Mouse (Mus musculus): ENCODE measurements at regions not wholly inside any gene's neighbourhood (a gene's known extent, or its start where the extent isn't known, plus 50 kb on each side); places are given as distances from the start of the nearest gene placed in this dataset.

- DNase-seq (ENCODE audit: low spot score in 2 of 2), result no peak
- intact Hi-C loops (cut with DNase I), result no loop called here
Measured at GRCm38 (mm10) chr11:45621824-45622223, 230.0 kb upstream of the Clint1 start.

GRCm38 (mm10) chr11:45622701-45623100 is 229.2 kb upstream of the Clint1 start:
- DNase-seq (ENCODE audit: low spot score in 2 of 2), result no peak
- intact Hi-C loops (cut with DNase I), result no loop called here

- DNase-seq (ENCODE audit: low spot score in 2 of 2), result no peak
- intact Hi-C loops (cut with DNase I), result no loop called here
Measured at GRCm38 (mm10) chr11:45624233-45624632, 227.6 kb upstream of the Clint1 start.

- intact Hi-C loops (cut with DNase I), result no loop called here
Measured at GRCm38 (mm10) chr11:45629250-45629649, 222.6 kb upstream of the Clint1 start.

GRCm38 (mm10) chr11:45634535-45635235 is 217.2 kb upstream of the Clint1 start:
- intact Hi-C loops (cut with DNase I), result no loop called here
- DNase-seq (ENCODE audit: low spot score in 2 of 2), result no peak

More at GRCm38 (mm10) chr11:45629250-45629649, 222.6 kb upstream of the Clint1 start:
- no peak for DNase-seq (ENCODE audit: low spot score in 2 of 2)

GRCm38 (mm10) chr11:45635896-45636295 is 216.0 kb upstream of the Clint1 start:
- intact Hi-C loops (cut with DNase I), result no loop called here
- no peak for DNase-seq (ENCODE audit: low spot score in 2 of 2)

GRCm38 (mm10) chr11:45639236-45639635 is 212.6 kb upstream of the Clint1 start:
- no peak for DNase-seq (ENCODE audit: low spot score in 2 of 2)
- intact Hi-C loops (cut with DNase I), result no loop called here

GRCm38 (mm10) chr11:45642142-45642756 is 209.6 kb upstream of the Clint1 start:
- peak; percentile 10 to 14 for DNase-seq (ENCODE audit: low spot score in 2 of 2)

GRCm38 (mm10) chr11:45643629-45644325 is 208.1 kb upstream of the Clint1 start:
- intact Hi-C loops (cut with DNase I), result no loop called here
- DNase-seq (ENCODE audit: low spot score in 2 of 2), result no peak

More at GRCm38 (mm10) chr11:45642142-45642756, 209.6 kb upstream of the Clint1 start:
- intact Hi-C loops (cut with DNase I), result no loop called here

GRCm38 (mm10) chr11:45645815-45646214 is 206.0 kb upstream of the Clint1 start:
- intact Hi-C loops (cut with DNase I), result no loop called here
- no peak for DNase-seq (ENCODE audit: low spot score in 2 of 2)

GRCm38 (mm10) chr11:45647888-45648287 is 204.0 kb upstream of the Clint1 start:
- intact Hi-C loops (cut with DNase I), result no loop called here
- no peak for DNase-seq (ENCODE audit: low spot score in 2 of 2)

GRCm38 (mm10) chr11:45656260-45656659 is 195.6 kb upstream of the Clint1 start:
- DNase-seq (ENCODE audit: low spot score in 2 of 2), result no peak
- intact Hi-C loops (cut with DNase I), result no loop called here

GRCm38 (mm10) chr11:45670156-45670830 is 181.6 kb upstream of the Clint1 start:
- intact Hi-C loops (cut with DNase I), result loop anchor here (10.0 kb wide), 2 partner anchors 215 to 1055 kb away; partner anchors contain the start of gene Ebf1
- DNase-seq (ENCODE audit: low spot score in 2 of 2), result no peak

GRCm38 (mm10) chr11:45678666-45679292 is 173.1 kb upstream of the Clint1 start:
- intact Hi-C loops (cut with DNase I), result loop anchor here (10.0 kb wide), 2 partner anchors 206 to 1064 kb away; partner anchors contain the start of gene Ebf1
- peak; percentile 57 to 63 for DNase-seq (ENCODE audit: low spot score in 2 of 2)

- intact Hi-C loops (cut with DNase I), result loop anchor here (10.0 kb wide), 2 partner anchors 206 to 1064 kb away; partner anchors contain the start of gene Ebf1
- no peak for DNase-seq (ENCODE audit: low spot score in 2 of 2)
Measured at GRCm38 (mm10) chr11:45679293-45679673, 172.6 kb upstream of the Clint1 start.

GRCm38 (mm10) chr11:45685571-45685970 is 166.3 kb upstream of the Clint1 start:
- DNase-seq (ENCODE audit: low spot score in 2 of 2), result no peak
- intact Hi-C loops (cut with DNase I), result no loop called here

- DNase-seq (ENCODE audit: low spot score in 2 of 2), result no peak
Measured at GRCm38 (mm10) chr11:45693206-45693605, 158.6 kb upstream of the Clint1 start.

GRCm38 (mm10) chr11:45701506-45701905 is 150.3 kb upstream of the Clint1 start:
- no peak for DNase-seq (ENCODE audit: low spot score in 2 of 2)
- intact Hi-C loops (cut with DNase I), result no loop called here

More at GRCm38 (mm10) chr11:45693206-45693605, 158.6 kb upstream of the Clint1 start:
- intact Hi-C loops (cut with DNase I), result no loop called here

GRCm38 (mm10) chr11:45702916-45703315 is 148.9 kb upstream of the Clint1 start:
- intact Hi-C loops (cut with DNase I), result no loop called here
- no peak for DNase-seq (ENCODE audit: low spot score in 2 of 2)

All from left cerebral cortex, postnatal 36 days (tissue).